Mouse (Mus musculus): ENCODE data around the gene Srsf6.

Gene Srsf6

GRCm38 (mm10) chr2:162931674-162932650 lies 634 bp downstream of the Srsf6 start:
- DNase-seq (ENCODE audit: low read depth, low spot score): no peak

- no peak for DNase-seq (ENCODE audit: low read depth, low spot score)
Observed at GRCm38 (mm10) chr2:162932706-162933105, 1.4 kb downstream of the Srsf6 start.

- DNase-seq (ENCODE audit: low read depth, low spot score): no peak
Observed at GRCm38 (mm10) chr2:162934421-162934820, 3.1 kb downstream of the Srsf6 start.

GRCm38 (mm10) chr2:162935700-162936099 lies 4.4 kb downstream of the Srsf6 start:
- DNase-seq (ENCODE audit: low read depth, low spot score): no peak

DNA sequence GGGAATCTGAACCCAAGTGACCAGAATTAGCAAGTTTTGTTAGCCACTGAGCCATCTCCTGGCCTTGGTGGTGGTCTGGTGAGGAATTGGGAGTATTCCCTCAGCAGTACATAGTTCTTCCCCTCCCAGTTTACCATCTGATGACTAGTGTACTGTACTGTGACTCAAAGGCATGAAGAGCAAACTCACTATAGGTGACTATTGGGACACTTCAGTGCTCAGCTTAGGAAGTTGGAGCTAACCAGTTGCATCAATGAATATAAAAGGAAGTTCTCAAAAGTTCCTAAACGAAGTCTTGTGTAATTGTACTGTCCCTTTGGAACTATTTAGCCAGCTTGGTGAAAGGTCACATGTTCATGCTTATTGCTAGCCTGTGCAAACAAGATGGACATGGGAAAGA lies 8.2 kb downstream of the Srsf6 start:
- DNase-seq (ENCODE audit: low read depth, low spot score): no peak

GRCm38 (mm10) chr2:162943148-162943846 lies 12.0 kb downstream of the Srsf6 start, which contains the start of gene L3mbtl1:
Gene L3mbtl1 (plus strand): TSS chr2:162943472.
- DNase-seq (ENCODE audit: low read depth, low spot score): no peak

DNA sequence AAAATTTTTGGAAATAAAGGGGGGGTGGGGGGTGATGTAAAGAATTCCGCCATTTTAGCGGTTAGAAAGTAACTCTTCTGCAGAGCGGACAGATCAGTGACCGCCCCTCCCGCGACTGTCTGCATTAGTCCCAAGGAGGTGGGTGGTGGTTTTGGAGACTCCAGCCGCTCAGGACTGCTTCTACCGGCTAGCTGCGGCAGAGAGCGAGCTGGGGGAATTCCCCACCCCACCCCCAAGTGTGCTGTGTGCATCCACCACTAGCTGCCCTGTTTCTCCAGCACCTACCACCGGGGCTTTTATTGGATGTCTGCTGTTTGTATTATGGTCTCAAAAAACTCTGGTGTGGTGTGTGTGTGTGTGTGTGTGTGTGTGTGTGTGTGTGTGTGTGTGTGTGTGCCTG lies 12.6 kb downstream of the Srsf6 start:
- no peak for DNase-seq (ENCODE audit: low read depth, low spot score)

GRCm38 (mm10) chr2:162946964-162947363 lies 15.6 kb downstream of the Srsf6 start:
- DNase-seq (ENCODE audit: low read depth, low spot score): no peak

- DNase-seq (ENCODE audit: low read depth, low spot score): peak; percentile 21
Observed at GRCm38 (mm10) chr2:162947736-162948135, 16.4 kb downstream of the Srsf6 start.

DNA sequence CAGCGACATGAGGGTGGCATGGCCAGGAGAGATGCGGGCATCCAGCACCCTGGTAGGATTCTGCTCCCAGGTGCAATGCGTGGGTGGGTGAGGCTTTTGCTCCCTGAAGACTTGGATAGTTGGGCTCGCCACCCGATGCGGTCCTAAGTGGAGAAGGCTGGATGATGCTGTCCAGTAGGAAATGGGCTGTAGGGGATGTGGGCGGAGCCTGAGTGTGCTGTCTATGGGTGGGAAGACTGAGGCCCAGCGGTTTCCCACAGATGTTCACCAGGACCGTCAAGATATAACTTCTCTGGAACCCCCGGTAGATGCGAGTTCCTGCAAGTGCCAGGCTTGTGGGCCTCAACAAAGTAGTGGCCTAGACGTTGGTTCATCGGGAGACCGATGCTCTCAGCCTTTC lies 16.9 kb downstream of the Srsf6 start:
- DNase-seq (ENCODE audit: low read depth, low spot score): peak; percentile 12

DNA sequence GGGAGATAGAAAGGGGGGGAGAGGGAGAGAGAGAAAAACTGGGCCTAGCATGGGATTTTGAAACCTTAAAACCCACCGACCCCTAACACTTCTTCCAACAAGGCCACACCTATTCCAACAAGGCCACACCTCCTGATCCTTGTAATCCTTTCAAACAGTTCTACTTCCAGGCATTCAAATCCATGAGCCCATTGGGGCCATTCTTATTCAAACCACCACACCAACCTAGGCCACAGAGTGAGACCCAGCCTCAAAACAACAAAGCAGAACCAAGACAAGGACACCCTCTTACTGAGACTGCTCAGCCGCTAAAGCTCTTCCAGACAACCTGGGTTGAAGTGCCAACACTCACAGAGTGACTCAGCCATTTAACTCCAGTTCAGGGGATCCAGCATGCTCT lies 19.4 kb downstream of the Srsf6 start:
- DNase-seq (ENCODE audit: low read depth, low spot score): no peak

GRCm38 (mm10) chr2:162956843-162957242 lies 25.5 kb downstream of the Srsf6 start:
- no peak for DNase-seq (ENCODE audit: low read depth, low spot score)

- no peak for DNase-seq (ENCODE audit: low read depth, low spot score)
Observed at GRCm38 (mm10) chr2:162961321-162961720, 30.0 kb downstream of the Srsf6 start.

GRCm38 (mm10) chr2:162966734-162967133 lies 35.4 kb downstream of the Srsf6 start:
- no peak for DNase-seq (ENCODE audit: low read depth, low spot score)

- DNase-seq (ENCODE audit: low read depth, low spot score): no peak
Observed at GRCm38 (mm10) chr2:162968357-162968756, 37.0 kb downstream of the Srsf6 start.

DNA sequence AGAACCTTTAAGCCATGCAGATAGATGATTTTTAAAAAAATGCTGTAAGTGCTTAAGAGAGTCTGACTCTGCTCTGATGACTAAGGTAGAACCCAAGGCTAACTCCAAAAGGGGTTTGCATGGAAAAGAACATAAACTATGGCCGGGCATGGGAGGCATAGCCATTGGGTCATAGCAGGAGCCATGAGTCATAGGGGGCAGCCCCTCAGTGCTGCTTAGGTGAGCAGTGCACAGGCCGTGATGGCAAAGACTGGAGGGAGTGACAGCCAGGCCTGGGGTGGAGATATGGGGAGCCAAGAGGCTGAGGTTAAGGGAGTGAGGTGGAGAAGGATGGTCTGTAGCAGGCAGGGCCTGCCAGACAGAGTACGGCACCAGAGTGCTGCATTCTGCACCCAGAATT lies 37.8 kb downstream of the Srsf6 start:
- DNase-seq (ENCODE audit: low read depth, low spot score): no peak

DNA sequence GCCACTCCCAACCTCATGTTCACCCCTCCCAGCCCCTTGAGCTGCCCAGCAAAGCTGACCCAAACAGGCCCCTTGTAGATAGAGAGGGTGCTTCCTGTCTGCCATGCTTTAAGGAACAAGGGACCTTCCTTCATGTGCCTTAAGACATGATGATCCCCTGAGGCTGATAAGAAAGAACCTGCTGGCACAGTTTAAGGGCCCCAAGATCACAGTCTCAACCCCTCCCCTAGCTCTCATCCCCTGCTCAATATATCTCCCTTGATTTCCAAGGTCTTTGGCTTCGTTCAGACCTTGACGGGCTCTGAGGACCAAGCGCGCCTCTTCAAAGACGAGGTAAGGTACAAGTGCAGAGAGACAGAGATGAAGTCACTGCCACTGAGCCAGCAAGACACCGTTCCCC lies 39.6 kb downstream of the Srsf6 start:
- DNase-seq (ENCODE audit: low read depth, low spot score): no peak

- no peak for DNase-seq (ENCODE audit: low read depth, low spot score)
Observed at GRCm38 (mm10) chr2:162972752-162973151, 41.4 kb downstream of the Srsf6 start.

DNA sequence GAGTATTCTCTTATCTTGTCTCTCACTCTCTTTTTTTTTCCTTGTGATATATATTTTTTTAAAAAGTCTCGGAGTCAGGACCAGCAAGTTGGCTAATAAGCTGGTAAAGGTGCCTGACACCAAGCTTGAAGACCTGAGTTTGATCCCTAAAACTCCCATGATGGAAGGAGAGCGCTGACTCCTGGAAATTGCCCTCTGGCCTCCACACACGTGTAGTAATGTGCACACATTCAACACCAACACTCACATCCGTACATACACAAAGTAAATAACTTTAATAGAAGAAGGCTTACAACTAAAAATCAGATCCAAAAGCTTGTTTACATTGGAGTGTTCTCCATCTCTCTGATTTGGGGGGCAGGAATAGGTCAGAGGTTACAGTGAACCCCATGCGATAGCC lies 41.9 kb downstream of the Srsf6 start:
- DNase-seq (ENCODE audit: low read depth, low spot score): no peak

- DNase-seq (ENCODE audit: low read depth, low spot score): no peak
Observed at GRCm38 (mm10) chr2:162973637-162974036, 42.3 kb downstream of the Srsf6 start.

DNA sequence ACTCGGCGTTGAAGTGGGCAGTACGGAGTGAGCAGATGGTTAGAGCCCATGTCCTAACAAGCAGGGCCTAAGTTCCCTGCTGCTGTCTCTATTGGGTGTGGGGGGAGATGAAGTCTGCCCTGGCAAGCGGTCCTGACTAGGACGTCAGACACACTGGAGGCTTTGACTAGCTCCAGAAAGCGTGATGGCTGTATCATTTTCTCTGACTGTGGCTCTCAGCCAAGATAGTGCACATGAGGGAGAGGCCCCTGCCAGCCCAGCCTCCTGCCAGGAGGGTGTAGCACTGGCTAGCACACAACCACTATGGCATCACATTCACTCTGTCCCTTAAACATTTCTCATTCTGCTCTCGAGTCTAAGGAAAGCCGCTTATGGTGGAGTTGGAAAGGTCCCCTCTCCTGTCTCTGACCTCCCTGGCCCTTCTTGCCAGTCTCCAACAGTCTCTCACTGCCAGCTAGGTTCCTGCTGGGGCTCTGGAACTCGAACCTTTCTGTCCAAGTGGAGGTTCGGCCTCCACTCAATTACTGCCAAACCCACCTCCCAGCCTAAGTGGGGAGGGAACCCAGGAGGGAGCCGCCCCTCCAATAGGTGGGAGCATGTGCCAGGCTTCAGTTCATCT lies 43.9 kb downstream of the Srsf6 start:
- DNase-seq (ENCODE audit: low read depth, low spot score): peak; percentile 74

DNA sequence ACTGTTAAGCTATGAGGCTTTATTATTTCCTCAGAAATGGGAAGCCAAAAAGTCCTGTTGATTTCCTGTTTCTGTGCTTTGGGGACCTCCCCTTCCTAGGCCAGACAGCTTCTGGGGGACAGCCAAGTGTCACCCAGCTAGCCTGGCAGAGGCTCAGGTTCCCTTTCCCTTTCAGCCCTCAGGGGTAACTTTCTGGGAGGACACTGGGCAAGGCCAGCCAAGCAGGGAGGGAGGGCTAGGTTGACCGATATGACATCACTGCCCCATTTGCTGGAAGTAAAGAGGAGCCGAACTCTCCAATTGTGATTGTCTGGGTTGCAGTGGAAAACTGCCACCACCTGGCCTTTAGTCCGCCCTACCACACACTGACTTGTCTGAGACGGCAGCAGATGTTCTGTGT lies 44.7 kb downstream of the Srsf6 start:
- DNase-seq (ENCODE audit: low read depth, low spot score): no peak
